ENCODE assay signal across 24 mouse cellular contexts in genomic region chr8:120627298-120627697, GRCm38 (mm10). TPM values are rescaled to one million over a fixed set of nuclear protein-coding genes. Genes with fewer than 3 reads are reported as not detected.
DNase-seq lines count a peak whose midpoint lies in the region; ATAC-seq and TF ChIP-seq lines count a peak whose summit lies in the region.
"Had no signal": no experiment of that assay in that cellular context is flagged by ENCODE, and none has a peak within 500 bp of the region (broad histone marks: within the 10 kb centered on the region; RNA-seq: fewer than 3 reads in every experiment).

No protein-coding gene starts in this region.

- H3K27me3 ChIP-seq in hindbrain, postnatal 0 days (ENCODE audit: insufficient read depth, low read length): no peaks in the 10 kb centered on the region
- H3K27me3 ChIP-seq in hindbrain, embryonic 13.5 days: peaks cover 12% of the 10 kb centered on the region; the same call in 1 of the 2 replicates
- no peaks in the 10 kb centered on the region for H3K27me3 ChIP-seq in ES-Bruce4 (ENCODE audit: control insufficient read depth, insufficient read depth, low read length, poor library complexity, severe bottlenecking)
- no peaks in the 10 kb centered on the region; the same call in 1 of the 2 replicates for H3K27me3 ChIP-seq in intestine, embryonic 15.5 days (replicated peaks)
- H3K27me3 ChIP-seq: limb, embryonic 15.5 days had no signal

- peak; percentile 67 for ATAC-seq in hindbrain, postnatal 0 days
- no peak for ATAC-seq in hindbrain, embryonic 13.5 days (ENCODE audit: low FRiP score)
- peak; percentile 78 for ATAC-seq in cerebellum, adult (ENCODE audit: insufficient number of reproducible peaks, low FRiP score, low TSS enrichment)
- no peak for ATAC-seq in intestine, embryonic 15.5 days
- no peak for ATAC-seq in megakaryocyte-erythroid progenitor cell, adult 5-6 weeks (replicated peaks; ENCODE audit: low FRiP score, low TSS enrichment, poor library complexity, severe bottlenecking)
- ATAC-seq: inflammation-experienced regulatory T-cells, adult 6 months; liver, postnatal 0 days had no signal

- H3K27ac ChIP-seq in hindbrain, postnatal 0 days: no peak overlapping the region
- no peak overlapping the region for H3K27ac ChIP-seq in hindbrain, embryonic 13.5 days
- H3K27ac ChIP-seq in ES-Bruce4 (ENCODE audit: insufficient read depth, low read length): 0 out of 2 replicates have a peak overlapping the region, but pooled peaks have one; percentile 20
- H3K27ac ChIP-seq in intestine, embryonic 15.5 days: no peak overlapping the region
- H3K27ac ChIP-seq: embryonic facial prominence, embryonic 10.5 days; heart, adult 2 months; kidney, embryonic 15.5 days; limb, embryonic 15.5 days had no signal

- no peak overlapping the region for H3K4me3 ChIP-seq in hindbrain, postnatal 0 days (ENCODE audit: low read length)
- H3K4me3 ChIP-seq in hindbrain, embryonic 13.5 days: no peak overlapping the region
- H3K4me3 ChIP-seq in ES-Bruce4 (ENCODE audit: low read depth, low read length): no peak overlapping the region
- no peak overlapping the region for H3K4me3 ChIP-seq in intestine, embryonic 15.5 days (replicated peaks)
- H3K4me3 ChIP-seq: embryonic facial prominence, embryonic 10.5 days; heart, adult 2 months; kidney, embryonic 15.5 days; limb, embryonic 15.5 days; myocyte had no signal

- H3K9ac ChIP-seq in hindbrain, postnatal 0 days (replicated peaks; ENCODE audit: low read length): no peak overlapping the region
- no peak overlapping the region for H3K9ac ChIP-seq in hindbrain, embryonic 13.5 days
- no peak overlapping the region for H3K9ac ChIP-seq in ES-Bruce4 (ENCODE audit: low read depth, poor library complexity, severe bottlenecking)
- no peak overlapping the region for H3K9ac ChIP-seq in intestine, embryonic 15.5 days
- H3K9ac ChIP-seq: kidney, embryonic 15.5 days; limb, embryonic 15.5 days; liver, postnatal 0 days had no signal

- 49% methylated on average over 5 of the region's 5 CpGs for WGBS in hindbrain, postnatal 0 days
- 79% methylated on average over 5 of the region's 5 CpGs for WGBS in hindbrain, embryonic 13.5 days
- 88% methylated on average over 5 of the region's 5 CpGs for WGBS in intestine, embryonic 15.5 days

- TF ChIP-seq CTCF in hindbrain, postnatal 0 days (IDR thresholded peaks at IDR 0.05; ENCODE audit: low read depth): no peak
- no peak for TF ChIP-seq CTCF in ES-Bruce4 (IDR thresholded peaks at IDR 0.05; ENCODE audit: low read depth, low read length)

- TF ChIP-seq EP300 in ES-Bruce4 (IDR thresholded peaks at IDR 0.05; ENCODE audit: insufficient read depth, low read depth, low read length): no peak

- no peak for TF ChIP-seq POLR2A in ES-Bruce4 (IDR thresholded peaks at IDR 0.05; ENCODE audit: insufficient read depth, low read length)

- no peaks in the 10 kb centered on the region for H3K4me1 ChIP-seq in hindbrain, postnatal 0 days (ENCODE audit: insufficient read depth, low read length)
- H3K4me1 ChIP-seq in hindbrain, embryonic 13.5 days (replicated peaks): no peaks in the 10 kb centered on the region
- H3K4me1 ChIP-seq in ES-Bruce4 (ENCODE audit: control insufficient read depth, insufficient read depth, low read length): peaks cover 13% of the 10 kb centered on the region
- no peaks in the 10 kb centered on the region; the same call in 1 of the 2 replicates for H3K4me1 ChIP-seq in intestine, embryonic 15.5 days (replicated peaks)

- DNase-seq in hindbrain, postnatal 0 days (ENCODE audit: low spot score): peak; percentile 67
- DNase-seq in cerebellum, postnatal 14 days: peak; percentile 92 to 93
- DNase-seq in adipocyte (ENCODE audit: low spot score): no peak
- DNase-seq: adrenal gland, postnatal 25 days; heart, adult 2 months; heart, postnatal 14 days; liver, postnatal 0 days; lung, postnatal 36 days; retina, postnatal 1 day; thymus, postnatal 36 days had no signal

- no peaks in the 10 kb centered on the region for H3K36me3 ChIP-seq in hindbrain, postnatal 0 days (ENCODE audit: insufficient read depth, low read length)
- H3K36me3 ChIP-seq in hindbrain, embryonic 13.5 days: no peaks in the 10 kb centered on the region
- H3K36me3 ChIP-seq in ES-Bruce4 (ENCODE audit: control insufficient read depth, insufficient read depth, low read length, poor library complexity, severe bottlenecking): no peaks in the 10 kb centered on the region
- H3K36me3 ChIP-seq in intestine, embryonic 15.5 days: no peaks in the 10 kb centered on the region
- H3K36me3 ChIP-seq: embryonic facial prominence, embryonic 10.5 days; G1E; kidney, embryonic 15.5 days; limb, embryonic 15.5 days had no signal

- no peak overlapping the region for H3K4me2 ChIP-seq in hindbrain, postnatal 0 days (ENCODE audit: low read depth, low read length)
- H3K4me2 ChIP-seq in hindbrain, embryonic 13.5 days: no peak overlapping the region
- H3K4me2 ChIP-seq in intestine, embryonic 15.5 days (replicated peaks): no peak overlapping the region
- H3K4me2 ChIP-seq: kidney, embryonic 15.5 days; limb, embryonic 15.5 days; midbrain, embryonic 11.5 days had no signal

- no peaks in the 10 kb centered on the region for H3K9me3 ChIP-seq in hindbrain, postnatal 0 days (ENCODE audit: low read length)
- no peaks in the 10 kb centered on the region for H3K9me3 ChIP-seq in hindbrain, embryonic 13.5 days
- no peaks in the 10 kb centered on the region for H3K9me3 ChIP-seq in ES-Bruce4 (replicated peaks; ENCODE audit: control insufficient read depth, insufficient read depth, low read length, poor library complexity, severe bottlenecking)
- H3K9me3 ChIP-seq in intestine, embryonic 15.5 days: no peaks in the 10 kb centered on the region
- H3K9me3 ChIP-seq: embryonic facial prominence, embryonic 10.5 days; kidney, embryonic 15.5 days; limb, embryonic 15.5 days had no signal

RNA-seq across cellular contexts. Expression of gene 1190005I06Rik, which starts 20.1 kb away (rescaled TPM):
- 12.3 and 26.5 TPM in 2 replicates for total RNA-seq in hindbrain, postnatal 0 days (2014; rRNA removed)
- polyA plus RNA-seq in hindbrain, postnatal 0 days (2015; fragmentation: Nextera tagmentation; extraction: Ambion mirVana): 17.3 and 20.6 TPM in 2 replicates
- polyA plus RNA-seq in hindbrain, embryonic 13.5 days (2015; fragmentation: Nextera tagmentation; extraction: Ambion mirVana): 8.9 and 11.0 TPM in 2 replicates
- polyA plus RNA-seq in ES-Bruce4 (2011; ENCODE audit: insufficient read depth, insufficient read length, low read depth, missing spikeins): 12.4 and 17.7 TPM in 2 replicates
- 1.3 and 2.5 TPM in 2 replicates for polyA plus RNA-seq in intestine, embryonic 15.5 days (2015; fragmentation: Nextera tagmentation; extraction: Ambion mirVana)
- total RNA-seq in megakaryocyte-erythroid progenitor cell, adult 5-6 weeks (2014; fragmentation: Nextera tagmentation): not detected in 2 replicates
- not detected in 2 replicates for total RNA-seq in megakaryocyte-erythroid progenitor cell, adult 5-6 weeks (2017)
- total RNA-seq: neutrophil, adult 5-6 weeks had no signal

RNA-seq across cellular contexts. Expression of gene Gins2, which starts 38.2 kb away (rescaled TPM):
- total RNA-seq in hindbrain, postnatal 0 days (2014; rRNA removed): 2.8 and 12.3 TPM in 2 replicates
- 17.2 and 20.6 TPM in 2 replicates for polyA plus RNA-seq in hindbrain, postnatal 0 days (2015; fragmentation: Nextera tagmentation; extraction: Ambion mirVana)
- polyA plus RNA-seq in hindbrain, embryonic 13.5 days (2015; fragmentation: Nextera tagmentation; extraction: Ambion mirVana): 23.1 and 24.5 TPM in 2 replicates
- polyA plus RNA-seq in ES-Bruce4 (2011; ENCODE audit: insufficient read depth, insufficient read length, low read depth, missing spikeins): 51.3 and 52.0 TPM in 2 replicates
- polyA plus RNA-seq in intestine, embryonic 15.5 days (2015; fragmentation: Nextera tagmentation; extraction: Ambion mirVana): 88.4 and 88.8 TPM in 2 replicates
- total RNA-seq in megakaryocyte-erythroid progenitor cell, adult 5-6 weeks (2014; fragmentation: Nextera tagmentation): 76.6 and 99.8 TPM in 2 replicates
- total RNA-seq in megakaryocyte-erythroid progenitor cell, adult 5-6 weeks (2017): 43.8 and 62.0 TPM in 2 replicates

RNA-seq across cellular contexts. Expression of gene Gm27021, which starts 40.6 kb away (rescaled TPM):
- 3.1 and 7.0 TPM in 2 replicates for total RNA-seq in hindbrain, postnatal 0 days (2014; rRNA removed)
- polyA plus RNA-seq in hindbrain, postnatal 0 days (2015; fragmentation: Nextera tagmentation; extraction: Ambion mirVana): 10.2 and 10.9 TPM in 2 replicates
- polyA plus RNA-seq in hindbrain, embryonic 13.5 days (2015; fragmentation: Nextera tagmentation; extraction: Ambion mirVana): 5.2 and 6.0 TPM in 2 replicates
- polyA plus RNA-seq in ES-Bruce4 (2011; ENCODE audit: insufficient read depth, insufficient read length, low read depth, missing spikeins): not detected in 2 replicates
- polyA plus RNA-seq in intestine, embryonic 15.5 days (2015; fragmentation: Nextera tagmentation; extraction: Ambion mirVana): 2.0 and 2.2 TPM in 2 replicates
- not detected in 2 replicates for total RNA-seq in megakaryocyte-erythroid progenitor cell, adult 5-6 weeks (2014; fragmentation: Nextera tagmentation)
- not detected in 2 replicates for total RNA-seq in megakaryocyte-erythroid progenitor cell, adult 5-6 weeks (2017)
- total RNA-seq: adrenal gland, postnatal 25 days; G1E; gastrocnemius, adult 8-10 months; heart, adult 2 months; heart, postnatal 14 days; neutrophil, adult 5-6 weeks had no signal
- polyA plus RNA-seq: heart, adult 2 months had no signal

RNA-seq across cellular contexts. Expression of gene Cox4i1, which starts 40.7 kb away (rescaled TPM):
- 545 and 609 TPM in 2 replicates for total RNA-seq in hindbrain, postnatal 0 days (2014; rRNA removed)
- polyA plus RNA-seq in hindbrain, postnatal 0 days (2015; fragmentation: Nextera tagmentation; extraction: Ambion mirVana): 1,628 and 1,662 TPM in 2 replicates
- polyA plus RNA-seq in hindbrain, embryonic 13.5 days (2015; fragmentation: Nextera tagmentation; extraction: Ambion mirVana): 1,116 and 1,159 TPM in 2 replicates
- polyA plus RNA-seq in ES-Bruce4 (2011; ENCODE audit: insufficient read depth, insufficient read length, low read depth, missing spikeins): 605 and 624 TPM in 2 replicates
- polyA plus RNA-seq in intestine, embryonic 15.5 days (2015; fragmentation: Nextera tagmentation; extraction: Ambion mirVana): 1,472 and 1,529 TPM in 2 replicates
- 1,045 and 1,237 TPM in 2 replicates for total RNA-seq in megakaryocyte-erythroid progenitor cell, adult 5-6 weeks (2014; fragmentation: Nextera tagmentation)
- 386 and 612 TPM in 2 replicates for total RNA-seq in megakaryocyte-erythroid progenitor cell, adult 5-6 weeks (2017)

RNA-seq across cellular contexts. Expression of gene Emc8, which starts 41.1 kb away (rescaled TPM):
- 55.3 and 87.9 TPM in 2 replicates for total RNA-seq in hindbrain, postnatal 0 days (2014; rRNA removed)
- 124 and 128 TPM in 2 replicates for polyA plus RNA-seq in hindbrain, postnatal 0 days (2015; fragmentation: Nextera tagmentation; extraction: Ambion mirVana)
- 135 and 150 TPM in 2 replicates for polyA plus RNA-seq in hindbrain, embryonic 13.5 days (2015; fragmentation: Nextera tagmentation; extraction: Ambion mirVana)
- 124 and 141 TPM in 2 replicates for polyA plus RNA-seq in ES-Bruce4 (2011; ENCODE audit: insufficient read depth, insufficient read length, low read depth, missing spikeins)
- 235 and 246 TPM in 2 replicates for polyA plus RNA-seq in intestine, embryonic 15.5 days (2015; fragmentation: Nextera tagmentation; extraction: Ambion mirVana)
- 32.8 and 36.5 TPM in 2 replicates for total RNA-seq in megakaryocyte-erythroid progenitor cell, adult 5-6 weeks (2014; fragmentation: Nextera tagmentation)
- total RNA-seq in megakaryocyte-erythroid progenitor cell, adult 5-6 weeks (2017): 69.8 and 87.1 TPM in 2 replicates

Comparison
In these comparisons a context has a peak if more than half of its experiments do, and no peak if none do; other contexts are left out.
1. ATAC-seq: peak in hindbrain, postnatal 0 days (single experiment) and cerebellum, adult (single experiment); none in hindbrain, embryonic 13.5 days (single experiment), intestine, embryonic 15.5 days (single experiment) and megakaryocyte-erythroid progenitor cell, adult 5-6 weeks (single experiment).